Mouse (Mus musculus) bone marrow macrophage, adult 2 months (primary cell): ENCODE results near the gene Hamp2.

Experiments used
- CTCF ChIP-seq: IDR thresholded peaks from 2 replicates; pipeline ENCODE4 v1.5.1; 2012; ENCODE audit warnings: low read depth, mild to moderate bottlenecking, low read length, moderate library complexity
- POLR2A ChIP-seq: IDR thresholded peaks from 2 replicates; pipeline ENCODE4 v1.6.1; 2012; ENCODE audit warnings: mild to moderate bottlenecking, low read depth, low read length, borderline replicate concordance

- no peak for TF ChIP-seq CTCF
- TF ChIP-seq POLR2A, result no peak
These were observed 15.5 kb downstream of the Hamp2 start for GRCm38 (mm10) chr7:30908992-30909431.
